Mouse (Mus musculus) heart, embryonic 16.5 days (tissue): ENCODE data around the gene Pet100. TPM values are rescaled to one million over a fixed set of nuclear protein-coding genes. Genes with fewer than 3 reads are reported as not detected.
A peak's percentile ranks its signal among the peaks of the same experiment; 100 is the strongest.

Experiments used
- ATAC-seq: fragments of 200-750 bp; cut with Nextera tagmentation; replicated peaks from 2 replicates; pipeline ENCODE4 v1.8.0; 2017; ENCODE audit warnings: moderate number of reproducible peaks; ENCODE audit not compliant: insufficient read depth, low FRiP score; ENCODE audit errors: extremely low read depth
- H3K27ac ChIP-seq: fragments of 300-500 bp; sonication (generic); 2 replicates; pipeline ENCODE4 v1.5.1; 2014; ENCODE audit warnings: mild to moderate bottlenecking, low read length, control low read depth, moderate library complexity
- H3K27me3 ChIP-seq: fragments of 300-500 bp; sonication (generic); 2 replicates; pipeline ENCODE4 v1.6.1; 2014; ENCODE audit warnings: low read length, mixed read lengths; ENCODE audit not compliant: control insufficient read depth, insufficient read depth
- H3K36me3 ChIP-seq: fragments of 300-500 bp; sonication (generic); 2 replicates; pipeline ENCODE4 v1.6.1; 2014; ENCODE audit not compliant: control insufficient read depth, insufficient read depth
- H3K4me1 ChIP-seq: fragments of 300-500 bp; sonication (generic); 2 replicates; pipeline ENCODE4 v1.6.1; 2014; ENCODE audit warnings: low read length, mixed read lengths; ENCODE audit not compliant: control insufficient read depth, insufficient read depth
- H3K4me2 ChIP-seq: fragments of 300-500 bp; sonication (generic); 2 replicates; pipeline ENCODE4 v1.6.1; 2014; ENCODE audit warnings: low read depth, mild to moderate bottlenecking, control low read depth, low read length
- H3K4me3 ChIP-seq: fragments of 300-500 bp; sonication (generic); 2 replicates; pipeline ENCODE4 v1.5.1; 2014; ENCODE audit warnings: mild to moderate bottlenecking, control low read depth, low read length
- H3K9ac ChIP-seq: fragments of 300-500 bp; sonication (generic); 2 replicates; pipeline ENCODE4 v1.6.1; 2014; ENCODE audit warnings: low read length, control low read depth
- H3K9me3 ChIP-seq: fragments of 300-500 bp; sonication (generic); replicated peaks from 2 replicates; pipeline ENCODE4 v1.6.1; 2016; ENCODE audit warnings: low read length; ENCODE audit not compliant: control insufficient read depth
- WGBS: fragments of 180-500 bp; shearing (Covaris S2); extraction: QIAGEN DNeasy Blood & Tissue Kit; methylation state at CpG from one replicate; pipeline ENCODE4 v1.1.7; 2014; 5-methylcytosine and 5-hydroxymethylcytosine counted together
- polyA plus RNA-seq: library from polyadenylated mRNA; unstranded; fragments of >200 nt; fragmentation: Nextera tagmentation; extraction: Ambion mirVana; gene quantifications from 2 replicates; pipeline ENCODE4 v1.2.1, GENCODE M21; 2015

Gene Pet100
- polyA plus RNA-seq, 1 experiment from 2014 or later = 65.9 TPM

- H3K27ac ChIP-seq = no peak overlapping the region
- H3K36me3 ChIP-seq = no peaks in the 10 kb centered on the region
- H3K4me3 ChIP-seq = no peak overlapping the region
- no peak for ATAC-seq
- no peak overlapping the region for H3K9ac ChIP-seq
- H3K9me3 ChIP-seq = no peaks in the 10 kb centered on the region
- H3K4me2 ChIP-seq = no peak overlapping the region
- 25% methylated on average over 5 of the region's 5 CpGs for WGBS
- H3K27me3 ChIP-seq = no peaks in the 10 kb centered on the region
- no peaks in the 10 kb centered on the region for H3K4me1 ChIP-seq
These were observed 24.5 kb downstream of the Pet100 start for GRCm38 (mm10) chr8:3645804-3646203.

- no peak for ATAC-seq
- WGBS = 78% methylated on average over 6 of the region's 6 CpGs
These were observed 25.6 kb downstream of the Pet100 start for GRCm38 (mm10) chr8:3646824-3647531.

GRCm38 (mm10) chr8:3647561-3647960 lies 26.2 kb downstream of the Pet100 start:
- 70% methylated on average over 4 of the region's 4 CpGs for WGBS
- no peak for ATAC-seq

More at GRCm38 (mm10) chr8:3646824-3647531, 25.6 kb downstream of the Pet100 start:
- H3K4me2 ChIP-seq = no peak overlapping the region
- H3K27me3 ChIP-seq = no peaks in the 10 kb centered on the region
- H3K4me3 ChIP-seq = no peak overlapping the region
- H3K4me1 ChIP-seq = no peaks in the 10 kb centered on the region
- H3K9me3 ChIP-seq = no peaks in the 10 kb centered on the region
- H3K36me3 ChIP-seq = no peaks in the 10 kb centered on the region
- H3K9ac ChIP-seq = no peak overlapping the region
- H3K27ac ChIP-seq = no peak overlapping the region

GRCm38 (mm10) chr8:3648268-3648667 lies 26.9 kb downstream of the Pet100 start:
- no peaks in the 10 kb centered on the region for H3K4me1 ChIP-seq
- no peak overlapping the region for H3K4me2 ChIP-seq
- WGBS = 49% methylated on average over 2 of the region's 2 CpGs
- no peaks in the 10 kb centered on the region for H3K36me3 ChIP-seq
- no peak overlapping the region for H3K27ac ChIP-seq
- H3K9ac ChIP-seq = no peak overlapping the region
- H3K27me3 ChIP-seq = no peaks in the 10 kb centered on the region
- ATAC-seq = no peak
- no peaks in the 10 kb centered on the region for H3K9me3 ChIP-seq
- H3K4me3 ChIP-seq = no peak overlapping the region

More at GRCm38 (mm10) chr8:3647561-3647960, 26.2 kb downstream of the Pet100 start:
- no peaks in the 10 kb centered on the region for H3K27me3 ChIP-seq
- no peak overlapping the region for H3K27ac ChIP-seq
- no peak overlapping the region for H3K9ac ChIP-seq
- H3K36me3 ChIP-seq = no peaks in the 10 kb centered on the region
- H3K4me1 ChIP-seq = no peaks in the 10 kb centered on the region
- no peaks in the 10 kb centered on the region for H3K9me3 ChIP-seq
- no peak overlapping the region for H3K4me3 ChIP-seq
- no peak overlapping the region for H3K4me2 ChIP-seq

- no peak for ATAC-seq
- H3K36me3 ChIP-seq = no peaks in the 10 kb centered on the region
- no peak overlapping the region for H3K9ac ChIP-seq
- WGBS = 52% methylated on average over 1 of the region's 1 CpGs
- H3K4me2 ChIP-seq = 0 out of 2 replicates have a peak overlapping the region, but pooled peaks have one; percentile 11
- H3K4me1 ChIP-seq = no peaks in the 10 kb centered on the region
- H3K9me3 ChIP-seq = no peaks in the 10 kb centered on the region
- H3K4me3 ChIP-seq = no peak overlapping the region
- no peaks in the 10 kb centered on the region for H3K27me3 ChIP-seq
- no peak overlapping the region for H3K27ac ChIP-seq
These were observed 27.6 kb downstream of the Pet100 start for GRCm38 (mm10) chr8:3648990-3649389.

- H3K4me2 ChIP-seq = no peak overlapping the region
- no peaks in the 10 kb centered on the region for H3K36me3 ChIP-seq
- peaks cover 2% of the 10 kb centered on the region; the same call in 1 of the 2 replicates for H3K27me3 ChIP-seq
- no peak overlapping the region for H3K27ac ChIP-seq
- H3K9me3 ChIP-seq = no peaks in the 10 kb centered on the region
- no peak for ATAC-seq
- 62% methylated on average over 3 of the region's 3 CpGs for WGBS
- H3K4me1 ChIP-seq = no peaks in the 10 kb centered on the region
- H3K9ac ChIP-seq = no peak overlapping the region
- H3K4me3 ChIP-seq = no peak overlapping the region
These were observed 31.5 kb downstream of the Pet100 start for GRCm38 (mm10) chr8:3652845-3653244.

- H3K27ac ChIP-seq = no peak overlapping the region
- 63% methylated on average over 11 of the region's 11 CpGs for WGBS
- 0 out of 2 replicates have a peak, but pooled peaks have one; percentile 14 for ATAC-seq
These were observed 33.6 kb downstream of the Pet100 start for GRCm38 (mm10) chr8:3654726-3655508.

GRCm38 (mm10) chr8:3655526-3655925 lies 34.2 kb downstream of the Pet100 start, which contains the start of gene Retn:
Gene Retn, plus strand, starts transcription at chr8:3655770.
- H3K9me3 ChIP-seq = no peaks in the 10 kb centered on the region
- WGBS = 56% methylated on average over 3 of the region's 3 CpGs
- peaks cover 2% of the 10 kb centered on the region; the same call in 1 of the 2 replicates for H3K27me3 ChIP-seq
- no peak within 1 kb of the TSS for H3K4me3 ChIP-seq
- no peaks in the 10 kb centered on the region for H3K36me3 ChIP-seq
- no peak within 1 kb of the TSS for H3K27ac ChIP-seq
- ATAC-seq = no peak
- no peak within 1 kb of the TSS for H3K9ac ChIP-seq
- no peak within 1 kb of the TSS for H3K4me2 ChIP-seq
- no peaks in the 10 kb centered on the region for H3K4me1 ChIP-seq

More at GRCm38 (mm10) chr8:3654726-3655508, 33.6 kb downstream of the Pet100 start:
- Histone ChIP-seq H3K4me1 (no peaks in the 10 kb centered on the region), H3K36me3 (no peaks in the 10 kb centered on the region), H3K27me3 (peaks cover 2% of the 10 kb centered on the region; the same call in 1 of the 2 replicates), H3K4me2 (no peak overlapping the region), H3K4me3 (no peak overlapping the region), H3K9ac (no peak overlapping the region), H3K9me3 (no peaks in the 10 kb centered on the region)
